Mouse (Mus musculus) kidney, adult 2 months (tissue): ENCODE data around the gene Cdh13. TPM values are rescaled to one million over a fixed set of nuclear protein-coding genes. Genes with fewer than 3 reads are reported as not detected.

Experiments used
- DNase-seq: peaks from one replicate; pipeline ENCODE4 v3.0.0; 2021
- H3K27ac ChIP-seq: fragments of 200-500 bp; 2 replicates; pipeline ENCODE4 v1.5.1; 2012; ENCODE audit warnings: low read depth, low read length, control low read depth, inconsistent platforms; ENCODE audit not compliant: insufficient read depth
- H3K27me3 ChIP-seq: fragments of 200-500 bp; replicated peaks from 2 replicates; pipeline ENCODE4 v1.6.1; 2012; ENCODE audit warnings: mild to moderate bottlenecking, moderate library complexity, low read length, inconsistent platforms; ENCODE audit not compliant: control insufficient read depth, insufficient read depth
- H3K36me3 ChIP-seq: fragments of 200-500 bp; 2 replicates; pipeline ENCODE4 v1.6.1; 2012; ENCODE audit warnings: mild to moderate bottlenecking, moderate library complexity, low read length, inconsistent platforms; ENCODE audit not compliant: control insufficient read depth, insufficient read depth
- H3K4me1 ChIP-seq: fragments of 200-500 bp; 2 replicates; pipeline ENCODE4 v1.6.1; 2011; ENCODE audit warnings: low read length; ENCODE audit not compliant: control insufficient read depth, insufficient read depth
- H3K4me3 ChIP-seq: fragments of 200-500 bp; 2 replicates; pipeline ENCODE4 v1.5.1; 2011; ENCODE audit warnings: mild to moderate bottlenecking, low read depth, low read length, control low read depth; ENCODE audit not compliant: insufficient read depth
- CTCF ChIP-seq: fragments of 200-500 bp; conservative IDR thresholded peaks from 2 replicates; pipeline ENCODE4 v1.5.1; 2011; ENCODE audit warnings: low read depth, mild to moderate bottlenecking, control low read depth, low read length, moderate library complexity, mixed read lengths; ENCODE audit not compliant: insufficient read depth, insufficient read length
- POLR2A ChIP-seq: fragments of 200-500 bp; IDR thresholded peaks from one replicate; pipeline ENCODE4 v1.6.1; 2011; ENCODE audit warnings: low read depth, low read length, control low read depth
- WGBS: fragments of 180-500 bp; shearing (Covaris S2); methylation state at CpG from one replicate; pipeline ENCODE4 v1.1.7; 2018; 5-methylcytosine and 5-hydroxymethylcytosine counted together
- polyA plus RNA-seq: library from polyadenylated mRNA; depleted of rRNA; stranded (reverse); fragments of >200 nt; gene quantifications from 2 replicates; pipeline ENCODE4 v1.2.3, GENCODE M21; 2012

Cdh13 gene
- polyA plus RNA-seq, 1 experiment, result 11.6 TPM

- no peaks in the 10 kb centered on the region for H3K36me3 ChIP-seq
- TF ChIP-seq POLR2A (no peak), CTCF (no peak)
- no peak for DNase-seq
- H3K27ac ChIP-seq, result no peak overlapping the region
- no peaks in the 10 kb centered on the region for H3K27me3 ChIP-seq
- H3K4me1 ChIP-seq, result no peaks in the 10 kb centered on the region
- 21% methylated on average over 8 of the region's 8 CpGs for WGBS
- H3K4me3 ChIP-seq, result no peak overlapping the region
Measured at GRCm38 (mm10) chr8:118938025-118938424, 654.5 kb downstream of the Cdh13 start.

DNA sequence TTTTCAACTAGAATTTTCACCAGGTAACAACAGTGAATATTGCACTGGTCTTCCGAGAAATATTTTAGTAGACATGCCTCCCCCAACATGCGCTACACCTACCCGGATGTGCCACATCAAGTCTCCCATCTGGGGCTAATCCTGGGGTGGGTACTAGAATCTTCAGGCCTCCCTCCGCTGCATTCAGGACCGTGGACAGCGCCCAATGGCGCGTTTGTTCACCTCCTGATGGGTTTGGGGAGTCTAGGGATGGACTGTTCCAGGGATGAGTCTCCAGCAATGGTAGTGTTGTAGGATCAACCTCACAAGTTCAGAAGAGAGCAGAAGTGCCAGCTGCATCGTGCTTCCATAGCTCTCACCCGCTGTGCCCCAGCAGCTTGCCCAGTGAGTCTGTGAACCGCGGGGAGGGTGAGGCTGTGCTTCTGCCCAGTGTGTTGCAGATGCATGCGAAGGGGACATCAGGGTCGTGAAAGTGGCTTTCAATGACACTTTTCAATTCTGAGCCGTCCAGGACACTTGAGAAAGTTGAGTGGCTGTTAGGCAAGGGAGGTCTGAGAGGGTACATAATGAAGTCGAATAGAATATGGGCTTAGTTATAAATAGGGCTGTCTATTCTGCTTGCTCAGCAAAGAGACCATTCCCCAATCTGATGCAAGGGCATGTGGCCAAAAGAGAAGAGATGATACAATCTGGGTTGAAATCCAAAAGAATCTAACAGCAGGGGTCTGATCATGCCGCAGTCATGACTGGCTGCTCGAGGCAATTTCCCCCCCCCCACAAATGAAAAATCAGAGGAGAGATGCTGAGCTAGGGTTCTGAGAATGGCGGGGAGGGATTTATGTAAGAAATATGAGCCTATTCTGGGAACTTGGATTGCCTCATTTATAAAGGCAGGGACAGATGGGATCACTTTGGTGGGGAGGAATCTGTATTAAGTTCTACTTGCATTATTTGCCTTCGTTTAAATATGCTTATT lies 668.5 kb downstream of the Cdh13 start:
- H3K4me3 ChIP-seq, result no peak overlapping the region
- TF ChIP-seq POLR2A (no peak), CTCF (no peak)
- no peaks in the 10 kb centered on the region for H3K36me3 ChIP-seq
- H3K27me3 ChIP-seq, result no peaks in the 10 kb centered on the region
- no peak overlapping the region for H3K27ac ChIP-seq
- 62% methylated on average over 20 of the region's 20 CpGs for WGBS
- no peaks in the 10 kb centered on the region for H3K4me1 ChIP-seq
- DNase-seq, result no peak

GRCm38 (mm10) chr8:118956109-118956508 lies 672.6 kb downstream of the Cdh13 start:
- H3K4me1 ChIP-seq, result no peaks in the 10 kb centered on the region
- H3K4me3 ChIP-seq, result no peak overlapping the region
- H3K27ac ChIP-seq, result no peak overlapping the region
- no peak for DNase-seq
- no peaks in the 10 kb centered on the region for H3K36me3 ChIP-seq
- no peaks in the 10 kb centered on the region for H3K27me3 ChIP-seq
- TF ChIP-seq POLR2A, result no peak
- no peak for TF ChIP-seq CTCF
- 79% methylated on average over 3 of the region's 3 CpGs for WGBS

DNA sequence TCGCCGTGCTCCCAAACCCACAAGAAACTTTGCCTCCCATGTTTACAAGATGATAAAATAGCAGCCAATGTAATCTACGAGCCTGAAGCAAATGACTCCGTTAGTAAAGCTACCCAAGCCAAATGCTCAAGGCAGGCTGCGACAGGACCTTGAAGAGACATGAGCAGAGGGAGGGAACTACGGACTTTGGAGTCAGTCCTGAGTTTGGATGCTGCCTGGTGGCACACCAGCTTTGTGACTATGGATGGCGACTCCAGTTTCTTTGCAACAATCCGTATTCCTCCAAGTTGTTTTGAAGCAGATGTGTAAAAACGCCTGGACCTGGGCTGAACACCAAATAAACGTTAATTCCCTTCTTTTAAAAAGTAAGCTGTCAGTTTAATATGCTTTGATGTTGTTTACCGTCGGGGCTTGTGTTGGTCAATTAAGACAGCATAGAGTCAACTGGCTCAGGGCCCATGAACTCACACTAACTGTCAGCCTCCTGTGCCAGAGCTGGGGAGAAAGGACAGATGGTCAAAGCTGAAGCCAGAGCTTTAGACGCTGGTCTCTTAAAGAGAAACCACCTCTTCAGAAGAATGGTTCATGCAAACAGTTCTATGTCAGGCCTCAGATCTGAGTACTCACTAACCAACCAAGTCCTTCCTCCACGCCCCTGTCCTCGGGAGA lies 678.5 kb downstream of the Cdh13 start:
- H3K4me3 ChIP-seq, result no peak overlapping the region
- WGBS, result 69% methylated on average over 15 of the region's 15 CpGs
- H3K36me3 ChIP-seq, result no peaks in the 10 kb centered on the region
- TF ChIP-seq CTCF (no peak), POLR2A (no peak)
- no peaks in the 10 kb centered on the region for H3K4me1 ChIP-seq
- DNase-seq, result no peak
- H3K27ac ChIP-seq, result no peak overlapping the region
- H3K27me3 ChIP-seq, result no peaks in the 10 kb centered on the region

DNA sequence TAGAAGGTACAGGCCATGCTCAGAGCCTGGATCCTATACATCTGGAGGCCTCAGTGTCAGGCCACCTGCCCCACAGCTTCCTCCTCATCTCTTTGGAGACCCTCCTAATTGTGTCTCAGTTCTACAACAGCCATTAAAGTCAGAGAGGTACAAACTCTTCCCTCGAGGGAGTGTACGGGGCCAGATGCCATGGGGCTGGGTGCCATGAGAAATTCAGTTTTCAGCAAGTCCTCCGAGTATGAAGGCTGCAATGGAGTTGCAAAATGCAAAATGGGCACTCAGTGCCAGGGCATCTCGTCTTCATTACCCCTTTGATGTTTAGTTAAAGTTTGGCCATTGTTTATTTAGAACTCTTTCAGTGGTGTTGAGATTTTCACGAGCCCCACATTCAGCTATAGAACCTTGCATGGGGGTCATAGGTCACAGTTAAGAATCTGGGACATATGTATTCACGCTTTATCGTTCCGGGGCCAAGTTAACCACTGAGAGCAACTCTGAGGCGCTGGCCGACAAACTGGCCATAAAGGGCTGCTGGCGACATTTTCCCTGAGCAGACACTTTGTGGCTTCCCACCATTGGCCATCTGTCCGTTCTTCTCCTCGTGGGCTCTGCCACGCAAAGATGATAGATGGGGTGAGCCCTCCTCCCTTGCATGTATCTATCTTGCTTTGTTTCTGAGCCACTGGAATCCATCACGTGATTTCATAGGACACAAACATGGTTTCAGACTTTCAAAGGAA lies 681.7 kb downstream of the Cdh13 start:
- WGBS, result 79% methylated on average over 15 of the region's 15 CpGs
- TF ChIP-seq POLR2A, result no peak
- no peak for TF ChIP-seq CTCF
- DNase-seq, result no peak
- Histone ChIP-seq H3K36me3 (no peaks in the 10 kb centered on the region), H3K27me3 (no peaks in the 10 kb centered on the region), H3K4me1 (no peaks in the 10 kb centered on the region), H3K4me3 (no peak overlapping the region), H3K27ac (no peak overlapping the region)

- TF ChIP-seq POLR2A, result no peak
- no peak for TF ChIP-seq CTCF
- 36% methylated on average over 4 of the region's 4 CpGs for WGBS
- no peaks in the 10 kb centered on the region for H3K36me3 ChIP-seq
- no peaks in the 10 kb centered on the region for H3K27me3 ChIP-seq
- no peaks in the 10 kb centered on the region for H3K4me1 ChIP-seq
- DNase-seq, result no peak
- H3K27ac ChIP-seq, result no peak overlapping the region
- no peak overlapping the region for H3K4me3 ChIP-seq
Measured at GRCm38 (mm10) chr8:118968896-118969295, 685.4 kb downstream of the Cdh13 start.
